ENCODE assay signal across 22 mouse cellular contexts in the genomic region with DNA sequence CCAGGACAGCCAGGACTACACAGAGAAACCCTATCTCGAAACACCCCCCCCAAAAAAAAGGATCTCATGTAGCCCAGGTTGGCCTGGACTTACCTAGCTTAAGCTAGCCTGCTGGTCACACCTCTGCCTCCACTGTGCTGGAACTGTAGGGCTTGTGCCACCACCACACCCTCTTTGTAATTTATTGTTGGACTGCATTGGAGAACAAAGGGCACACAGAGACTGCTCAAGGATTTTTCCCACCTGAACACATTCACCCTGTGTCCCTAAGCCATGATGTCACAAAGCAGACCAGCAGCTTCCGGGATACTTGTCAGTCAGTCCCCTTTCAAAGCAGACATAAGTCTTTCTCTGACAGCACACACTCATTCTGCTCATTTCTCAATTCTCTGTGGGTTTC. TPM values are rescaled to one million over a fixed set of nuclear protein-coding genes. Genes with fewer than 3 reads are reported as not detected.
DNase-seq lines count a peak whose midpoint lies in the region; ATAC-seq and TF ChIP-seq lines count a peak whose summit lies in the region.
"Had no signal": no experiment of that assay in that cellular context is flagged by ENCODE, and none has a peak within 500 bp of the region (broad histone marks: within the 10 kb centered on the region; RNA-seq: fewer than 3 reads in every experiment).

No protein-coding gene starts in this region.

- H3K4me1 ChIP-seq in intestine, embryonic 15.5 days (replicated peaks) = peaks cover 16% of the 10 kb centered on the region
- H3K4me1 ChIP-seq in intestine, embryonic 16.5 days (ENCODE audit: control insufficient read depth, insufficient read depth, low read length) = peaks cover 31% of the 10 kb centered on the region
- H3K4me1 ChIP-seq in small intestine, adult 2 months (ENCODE audit: control insufficient read depth, insufficient read depth, insufficient read length, low read length) = peaks cover 57% of the 10 kb centered on the region

- no peaks in the 10 kb centered on the region for H3K27me3 ChIP-seq in intestine, embryonic 15.5 days (replicated peaks)
- no peaks in the 10 kb centered on the region for H3K27me3 ChIP-seq in intestine, embryonic 16.5 days (replicated peaks; ENCODE audit: control insufficient read depth, insufficient read depth, low read length)
- no peaks in the 10 kb centered on the region for H3K27me3 ChIP-seq in small intestine, adult 2 months (ENCODE audit: control insufficient read depth, insufficient read depth, low read length)
- H3K27me3 ChIP-seq: embryonic facial prominence, embryonic 13.5 days; embryonic facial prominence, embryonic 15.5 days had no signal

- H3K9me3 ChIP-seq in intestine, embryonic 15.5 days = no peaks in the 10 kb centered on the region
- H3K9me3 ChIP-seq in intestine, embryonic 16.5 days (ENCODE audit: control insufficient read depth, low read length) = no peaks in the 10 kb centered on the region
- H3K9me3 ChIP-seq: embryonic facial prominence, embryonic 13.5 days; forebrain, embryonic 10.5 days; forebrain, embryonic 12.5 days had no signal

- no peak for TF ChIP-seq POLR2A in small intestine, adult 2 months (IDR thresholded peaks at IDR 0.05; ENCODE audit: low read depth, low read length)

- ATAC-seq in intestine, embryonic 15.5 days = peak; percentile 31
- peak; percentile 23 for ATAC-seq in intestine, embryonic 16.5 days
- ATAC-seq: forebrain, embryonic 14.5 days; forebrain, embryonic 16.5 days had no signal

- no peak overlapping the region for H3K9ac ChIP-seq in intestine, embryonic 15.5 days
- H3K9ac ChIP-seq in intestine, embryonic 16.5 days (ENCODE audit: low read depth, low read length) = no peak overlapping the region
- H3K9ac ChIP-seq: embryonic facial prominence, embryonic 13.5 days; embryonic facial prominence, embryonic 15.5 days; forebrain, embryonic 12.5 days had no signal

- H3K4me3 ChIP-seq in intestine, embryonic 15.5 days (replicated peaks) = no peak overlapping the region
- H3K4me3 ChIP-seq in intestine, embryonic 16.5 days (ENCODE audit: low read length) = no peak overlapping the region
- H3K4me3 ChIP-seq in small intestine, adult 2 months (ENCODE audit: low read depth, low read length) = no peak overlapping the region
- H3K4me3 ChIP-seq: embryonic facial prominence, embryonic 13.5 days; embryonic facial prominence, embryonic 15.5 days; erythroblast, embryonic 14.5 days; forebrain, embryonic 10.5 days; forebrain, embryonic 12.5 days had no signal

- no peak for DNase-seq in thymus, postnatal 36 days
- DNase-seq in gastrocnemius, postnatal 10 days = no peak
- no peak for DNase-seq in adipocyte (ENCODE audit: low spot score)
- DNase-seq: adrenal gland, adult 8-10 months; adrenal gland, postnatal 14 days; adrenal gland, postnatal 36 days; cerebellum, adult 11-12 months; cerebellum, adult 2 months; cerebellum, adult 9-10 months; cerebellum, postnatal 10 days; cerebellum, postnatal 25 days; embryo, embryonic 11 days had no signal

- H3K36me3 ChIP-seq in intestine, embryonic 15.5 days = no peaks in the 10 kb centered on the region
- H3K36me3 ChIP-seq in intestine, embryonic 16.5 days (ENCODE audit: control insufficient read depth, insufficient read depth, low read length) = no peaks in the 10 kb centered on the region
- no peaks in the 10 kb centered on the region for H3K36me3 ChIP-seq in small intestine, adult 2 months (ENCODE audit: control insufficient read depth, insufficient read depth, low read length)
- H3K36me3 ChIP-seq: embryonic facial prominence, embryonic 15.5 days; forebrain, embryonic 10.5 days; forebrain, embryonic 12.5 days had no signal

- TF ChIP-seq CTCF in small intestine, adult 2 months (IDR thresholded peaks at IDR 0.05; ENCODE audit: extremely low read depth, insufficient read length, insufficient replicate concordance, low read depth, low read length) = no peak

- H3K4me2 ChIP-seq in intestine, embryonic 15.5 days (replicated peaks) = no peak overlapping the region
- H3K4me2 ChIP-seq in intestine, embryonic 16.5 days (ENCODE audit: low read depth, low read length) = no peak overlapping the region
- H3K4me2 ChIP-seq: embryonic facial prominence, embryonic 13.5 days; embryonic facial prominence, embryonic 15.5 days; forebrain, embryonic 12.5 days had no signal

- no peak overlapping the region for H3K27ac ChIP-seq in intestine, embryonic 15.5 days
- H3K27ac ChIP-seq in intestine, embryonic 16.5 days (ENCODE audit: low read length) = 0 out of 2 replicates have a peak overlapping the region, but pooled peaks have one; percentile 39
- peak overlapping the region; percentile 67 for H3K27ac ChIP-seq in small intestine, adult 2 months (ENCODE audit: insufficient read depth, low read depth, low read length)
- H3K27ac ChIP-seq: embryonic facial prominence, embryonic 13.5 days; embryonic facial prominence, embryonic 15.5 days; forebrain, embryonic 10.5 days; forebrain, embryonic 12.5 days had no signal

- WGBS in intestine, embryonic 15.5 days = 76% methylated on average over 2 of the region's 2 CpGs
- 62% methylated on average over 2 of the region's 2 CpGs for WGBS in intestine, embryonic 16.5 days
- WGBS in small intestine, adult 2 months = 32% methylated on average over 2 of the region's 2 CpGs

RNA-seq across cellular contexts. Expression of a gene that starts 3.7 kb away (rescaled TPM):
- 56.0 and 60.1 TPM in 2 replicates for polyA plus RNA-seq in intestine, embryonic 15.5 days (2015; fragmentation: Nextera tagmentation; extraction: Ambion mirVana)
- polyA plus RNA-seq in intestine, embryonic 16.5 days (2015; fragmentation: Nextera tagmentation; extraction: Ambion mirVana) = 56.0 and 63.0 TPM in 2 replicates
- 27.9 and 37.7 TPM in 2 replicates for polyA plus RNA-seq in small intestine, adult 2 months (2012; rRNA removed)
- total RNA-seq in gastrocnemius, postnatal 10 days (2021) = 10 to 100 TPM; 51.8 to 53.6 TPM
